Mouse (Mus musculus) ovary, adult 18-20 months (tissue): ENCODE data around the gene Tas2r114.

Source experiments
- DNase-seq: peaks from one replicate; pipeline ENCODE4 v3.0.0; 2022; ENCODE audit warnings: low spot score, mixed read lengths

The Tas2r114 gene

GRCm38 (mm10) chr6:131689963-131690362 lies at the start of gene Tas2r114:
Tas2r114 (minus strand) TSS chr6:131690063.
- DNase-seq, result no peak

GRCm38 (mm10) chr6:131712803-131713202 lies 22.9 kb upstream of the Tas2r114 start:
- DNase-seq, result no peak

- DNase-seq, result no peak
Measured at GRCm38 (mm10) chr6:131687395-131687794, 2.5 kb downstream of the Tas2r114 start, which contains the start of gene Tas2r105. Tas2r105 (minus strand) TSS chr6:131687495.

DNA sequence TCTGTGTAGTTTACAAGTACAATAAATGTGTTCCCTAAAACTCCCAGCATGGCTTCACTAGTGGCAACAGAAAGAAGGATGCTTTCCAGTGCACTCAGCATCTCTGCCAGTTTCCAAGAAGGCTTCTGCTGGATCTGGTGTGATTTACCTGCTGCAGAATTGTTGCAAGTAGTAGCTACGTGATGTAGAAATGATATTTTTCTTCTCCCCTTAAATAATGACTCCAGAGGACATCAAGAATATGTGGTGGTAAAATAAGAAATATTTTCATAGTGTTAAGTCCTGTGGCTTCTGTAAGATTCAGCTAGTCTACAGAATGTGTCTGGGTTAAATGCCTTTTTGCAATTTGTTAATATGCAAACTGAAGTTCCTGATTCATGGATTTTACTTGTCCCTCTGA lies 4.2 kb downstream of the Tas2r114 start, which contains the start of gene Tas2r104:
Gene Tas2r104 (minus strand): TSS at position 101 of the 400 bp plus-strand sequence.
- DNase-seq, result no peak

- DNase-seq, result no peak
Measured at GRCm38 (mm10) chr6:131678786-131679185, 11.1 kb downstream of the Tas2r114 start, which contains the start of gene Tas2r106. Tas2r106 (minus strand) TSS chr6:131678886.

- DNase-seq, result no peak
Measured at GRCm38 (mm10) chr6:131660049-131660448, 29.8 kb downstream of the Tas2r114 start, which contains the start of gene Tas2r107. Tas2r107 (minus strand) TSS chr6:131660149.
